Mouse (Mus musculus) small intestine, adult 2 months (tissue): ENCODE data around the gene Colec11.

Experiments
- CTCF ChIP-seq: fragments of 200-500 bp; IDR thresholded peaks from 2 replicates; pipeline ENCODE4 v1.5.1; 2012; ENCODE audit warnings: low read depth, mild to moderate bottlenecking, control low read depth, inconsistent platforms, low read length, moderate library complexity, mixed read lengths; ENCODE audit not compliant: insufficient replicate concordance, insufficient read length; ENCODE audit errors: extremely low read depth
- POLR2A ChIP-seq: fragments of 200-500 bp; IDR thresholded peaks from 2 replicates; pipeline ENCODE4 v1.6.1; 2012; ENCODE audit warnings: low read depth, mild to moderate bottlenecking, control low read depth, inconsistent platforms, low read length, moderate library complexity

DNA sequence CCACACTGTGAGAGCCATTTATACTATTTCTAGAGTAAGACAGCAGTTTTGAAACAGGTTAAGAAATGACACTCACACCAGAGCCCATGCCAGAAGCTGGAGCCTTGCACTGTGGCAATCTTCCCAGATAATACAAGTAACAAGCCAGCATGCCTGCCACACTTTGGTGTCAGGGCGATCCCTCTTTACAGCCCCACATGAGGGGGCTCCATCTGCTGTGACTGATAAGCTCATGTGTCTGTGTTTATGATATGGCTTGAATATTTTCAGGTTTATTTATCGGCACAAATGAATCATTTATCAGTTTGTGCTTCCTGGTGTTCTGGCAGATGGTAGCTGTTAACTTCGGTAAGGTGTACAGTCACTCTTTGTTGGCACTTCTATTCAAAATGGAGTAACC lies 45.0 kb downstream of the Colec11 start:
- TF ChIP-seq CTCF, result no peak
- no peak for TF ChIP-seq POLR2A
